Mouse (Mus musculus): ENCODE measurements around the gene Zfp746. TPM values are rescaled to one million over a fixed set of nuclear protein-coding genes. Genes with fewer than 3 reads are reported as not detected.

Gene Zfp746
- polyA plus RNA-seq, 1 experiment = 11.0 TPM

DNA sequence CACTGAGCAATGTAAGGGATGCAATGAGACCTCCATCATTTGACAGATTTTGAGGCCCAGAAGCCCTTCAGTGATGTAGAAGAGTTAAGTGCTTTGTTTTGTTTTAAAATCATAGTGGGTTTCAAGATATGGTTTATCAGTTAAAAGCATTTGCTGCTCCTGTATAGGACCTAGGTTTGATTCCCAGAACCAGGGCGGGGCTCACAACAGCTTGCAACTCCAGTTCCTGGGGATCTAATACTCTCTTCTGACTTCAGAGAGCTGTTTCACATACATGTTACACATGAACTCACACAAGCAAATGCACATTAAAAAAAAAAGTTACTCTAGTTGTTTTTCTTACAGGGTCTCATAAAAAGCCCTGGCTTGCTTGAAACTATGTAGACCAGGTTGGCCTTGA is 25.5 kb downstream of the Zfp746 start:
- no peak for TF ChIP-seq MAX (IDR thresholded peaks at IDR 0.05; ENCODE audit: low read depth)
- no peak for TF ChIP-seq E2F4 (IDR thresholded peaks at IDR 0.05; ENCODE audit: insufficient read depth)
- TF ChIP-seq SRF (IDR thresholded peaks at IDR 0.05; ENCODE audit: control insufficient read depth, insufficient read length, low read depth) = no peak
- no peak for TF ChIP-seq USF1 (IDR thresholded peaks at IDR 0.05; ENCODE audit: low read depth)
- TF ChIP-seq MYOG (IDR thresholded peaks at IDR 0.05; ENCODE audit: control insufficient read depth in 1 of 3, insufficient read depth in 1 of 3, insufficient read length in 2 of 3, low read depth in 2 of 3) = no peak
- no peak for TF ChIP-seq POLR2A (IDR thresholded peaks at IDR 0.05; ENCODE audit: insufficient read length, low read depth)
- no peak for TF ChIP-seq TCF12 (IDR thresholded peaks at IDR 0.05; ENCODE audit: insufficient read depth, poor library complexity, severe bottlenecking)
- Histone ChIP-seq H3K36me3 (ENCODE audit: control insufficient read depth, insufficient read depth) (peaks cover 20% of the 10 kb centered on the region), H3K4me3 (no peak overlapping the region), H3ac (ENCODE audit: control insufficient read depth, insufficient read length) (no peak overlapping the region), H3K4me2 (ENCODE audit: low read depth) (no peak overlapping the region), H3K79me2 (ENCODE audit: control insufficient read depth, insufficient read depth) (no peaks in the 10 kb centered on the region), H3K27me3 (ENCODE audit: control insufficient read depth, insufficient read depth, insufficient read length) (no peaks in the 10 kb centered on the region)

GRCm38 (mm10) chr6:48060421-48060820 is 26.0 kb downstream of the Zfp746 start:
- H3ac ChIP-seq (ENCODE audit: control insufficient read depth, insufficient read length) = no peak overlapping the region
- TF ChIP-seq TCF12 (IDR thresholded peaks at IDR 0.05; ENCODE audit: insufficient read depth, poor library complexity, severe bottlenecking) (no peak), MYOD1 (IDR thresholded peaks at IDR 0.05; ENCODE audit: control insufficient read depth in 1 of 3, insufficient read length in 2 of 3, low read depth in 2 of 3) (no peak), TCF3 (IDR thresholded peaks at IDR 0.05; ENCODE audit: insufficient read length, low read depth) (no peak), POLR2AphosphoS2 (IDR thresholded peaks at IDR 0.05; ENCODE audit: insufficient read length, low read depth) (no peak), REST (IDR thresholded peaks at IDR 0.05; ENCODE audit: insufficient read depth, insufficient read length) (no peak), MYOG (IDR thresholded peaks at IDR 0.05; ENCODE audit: control insufficient read depth in 1 of 3, insufficient read depth in 1 of 3, insufficient read length in 2 of 3, low read depth in 2 of 3) (no peak), SRF (IDR thresholded peaks at IDR 0.05; ENCODE audit: control insufficient read depth, insufficient read length, low read depth) (no peak), USF1 (IDR thresholded peaks at IDR 0.05; ENCODE audit: low read depth) (no peak), MAX (IDR thresholded peaks at IDR 0.05; ENCODE audit: low read depth) (no peak), CEBPB (IDR thresholded peaks at IDR 0.05; ENCODE audit: insufficient read depth, poor library complexity, severe bottlenecking) (no peak), E2F4 (IDR thresholded peaks at IDR 0.05; ENCODE audit: insufficient read depth) (no peak), POLR2A (IDR thresholded peaks at IDR 0.05; ENCODE audit: insufficient read length, low read depth) (no peak)
- no peak overlapping the region for H3K4me3 ChIP-seq
- no peaks in the 10 kb centered on the region for H3K79me2 ChIP-seq (ENCODE audit: control insufficient read depth, insufficient read depth)
- no peak overlapping the region for H3K4me2 ChIP-seq (ENCODE audit: low read depth)
- peaks cover 17% of the 10 kb centered on the region for H3K36me3 ChIP-seq (ENCODE audit: control insufficient read depth, insufficient read depth)
- H3K27me3 ChIP-seq (ENCODE audit: control insufficient read depth, insufficient read depth, insufficient read length) = no peaks in the 10 kb centered on the region

DNA sequence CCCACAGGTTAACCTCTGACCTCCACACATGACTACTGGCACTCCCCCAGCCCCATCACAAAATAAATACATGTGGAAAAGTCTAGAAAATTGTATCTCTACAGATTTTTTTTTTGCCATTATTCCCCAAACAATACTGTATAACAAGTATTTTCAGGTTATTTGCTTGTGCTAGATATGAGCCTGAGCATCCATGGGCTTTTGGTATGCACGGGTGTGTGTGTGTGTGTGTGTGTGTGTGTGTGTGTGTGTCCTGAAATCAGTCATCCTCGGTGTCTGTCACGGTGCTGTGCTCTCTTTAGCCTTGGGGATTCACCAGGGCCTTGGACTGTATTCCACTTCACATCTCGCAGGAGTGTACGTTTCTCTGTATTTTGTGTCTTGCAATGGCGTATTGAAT is 34.3 kb downstream of the Zfp746 start:
- H3K27me3 ChIP-seq (ENCODE audit: control insufficient read depth, insufficient read depth, insufficient read length) = no peaks in the 10 kb centered on the region
- H3K79me2 ChIP-seq (ENCODE audit: control insufficient read depth, insufficient read depth) = peaks cover 5% of the 10 kb centered on the region
- no peak overlapping the region for H3K4me2 ChIP-seq (ENCODE audit: low read depth)
- H3K4me3 ChIP-seq = no peak overlapping the region
- TF ChIP-seq POLR2AphosphoS2 (IDR thresholded peaks at IDR 0.05; ENCODE audit: insufficient read length, low read depth) (no peak), USF1 (IDR thresholded peaks at IDR 0.05; ENCODE audit: low read depth) (no peak), MYOD1 (IDR thresholded peaks at IDR 0.05; ENCODE audit: control insufficient read depth in 1 of 3, insufficient read length in 2 of 3, low read depth in 2 of 3) (no peak), SRF (IDR thresholded peaks at IDR 0.05; ENCODE audit: control insufficient read depth, insufficient read length, low read depth) (no peak), REST (IDR thresholded peaks at IDR 0.05; ENCODE audit: insufficient read depth, insufficient read length) (no peak), MAX (IDR thresholded peaks at IDR 0.05; ENCODE audit: low read depth) (no peak), TCF3 (IDR thresholded peaks at IDR 0.05; ENCODE audit: insufficient read length, low read depth) (no peak)
- H3ac ChIP-seq (ENCODE audit: control insufficient read depth, insufficient read length) = no peak overlapping the region
- no peaks in the 10 kb centered on the region for H3K36me3 ChIP-seq (ENCODE audit: control insufficient read depth, insufficient read depth)

GRCm38 (mm10) chr6:48051666-48052065 is 34.7 kb downstream of the Zfp746 start:
- H3K4me3 ChIP-seq = no peak overlapping the region
- H3K36me3 ChIP-seq (ENCODE audit: control insufficient read depth, insufficient read depth) = no peaks in the 10 kb centered on the region
- H3K4me2 ChIP-seq (ENCODE audit: low read depth) = no peak overlapping the region
- no peak overlapping the region for H3ac ChIP-seq (ENCODE audit: control insufficient read depth, insufficient read length)
- no peak for TF ChIP-seq TCF12 (IDR thresholded peaks at IDR 0.05; ENCODE audit: insufficient read depth, poor library complexity, severe bottlenecking)
- TF ChIP-seq POLR2A (IDR thresholded peaks at IDR 0.05; ENCODE audit: insufficient read length, low read depth) = no peak
- TF ChIP-seq MYOG (IDR thresholded peaks at IDR 0.05; ENCODE audit: control insufficient read depth in 1 of 3, insufficient read depth in 1 of 3, insufficient read length in 2 of 3, low read depth in 2 of 3) = no peak
- no peak for TF ChIP-seq SRF (IDR thresholded peaks at IDR 0.05; ENCODE audit: control insufficient read depth, insufficient read length, low read depth)
- TF ChIP-seq E2F4 (IDR thresholded peaks at IDR 0.05; ENCODE audit: insufficient read depth) = no peak
- no peak for TF ChIP-seq POLR2AphosphoS2 (IDR thresholded peaks at IDR 0.05; ENCODE audit: insufficient read length, low read depth)
- no peak for TF ChIP-seq TCF3 (IDR thresholded peaks at IDR 0.05; ENCODE audit: insufficient read length, low read depth)
- TF ChIP-seq REST (IDR thresholded peaks at IDR 0.05; ENCODE audit: insufficient read depth, insufficient read length) = no peak
- TF ChIP-seq USF1 (IDR thresholded peaks at IDR 0.05; ENCODE audit: low read depth) = no peak
- no peak for TF ChIP-seq MYOD1 (IDR thresholded peaks at IDR 0.05; ENCODE audit: control insufficient read depth in 1 of 3, insufficient read length in 2 of 3, low read depth in 2 of 3)
- no peak for TF ChIP-seq CEBPB (IDR thresholded peaks at IDR 0.05; ENCODE audit: insufficient read depth, poor library complexity, severe bottlenecking)
- no peak for TF ChIP-seq MAX (IDR thresholded peaks at IDR 0.05; ENCODE audit: low read depth)
- H3K79me2 ChIP-seq (ENCODE audit: control insufficient read depth, insufficient read depth) = peaks cover 10% of the 10 kb centered on the region
- H3K27me3 ChIP-seq (ENCODE audit: control insufficient read depth, insufficient read depth, insufficient read length) = no peaks in the 10 kb centered on the region

All from myocyte (in vitro differentiated cells).